Mouse (Mus musculus) spleen, adult 2 months (tissue): ENCODE measurements at regions not wholly inside any gene's neighbourhood (a gene's known extent, or its start where the extent isn't known, plus 50 kb on each side); places are given as distances from the start of the nearest gene placed in this dataset.

Experiments used
- DNase-seq, 2 experiments: peaks; one replicate each; pipeline versions ENCODE4 v3.0.0 to v3.0.0-alpha.2; 2012 to 2021; ENCODE audit warnings: low spot score in 2 of 2, low read depth in 1 of 2
- H3K27ac ChIP-seq: fragments of 200-500 bp; 2 replicates; pipeline ENCODE4 v1.5.1; 2012; ENCODE audit warnings: low read length, inconsistent platforms; ENCODE audit not compliant: insufficient read depth
- H3K27me3 ChIP-seq: fragments of 200-500 bp; 2 replicates; pipeline ENCODE4 v1.6.1; 2012; ENCODE audit warnings: mild to moderate bottlenecking, moderate library complexity, low read length, inconsistent platforms; ENCODE audit not compliant: control insufficient read depth, insufficient read depth
- H3K36me3 ChIP-seq: fragments of 200-500 bp; 2 replicates; pipeline ENCODE4 v1.6.1; 2012; ENCODE audit warnings: mild to moderate bottlenecking, low read length, inconsistent platforms; ENCODE audit not compliant: control insufficient read depth, insufficient read depth
- H3K4me1 ChIP-seq: fragments of 200-500 bp; 2 replicates; pipeline ENCODE4 v1.6.1; 2011; ENCODE audit warnings: inconsistent platforms; ENCODE audit not compliant: control insufficient read depth, insufficient read depth, insufficient read length
- H3K4me3 ChIP-seq: fragments of 200-500 bp; 2 replicates; pipeline ENCODE4 v1.5.1; 2011; ENCODE audit warnings: mild to moderate bottlenecking, inconsistent platforms; ENCODE audit not compliant: insufficient read depth, insufficient read length; ENCODE audit errors: extremely low read depth
- CTCF ChIP-seq: fragments of 200-500 bp; IDR thresholded peaks from 2 replicates; pipeline ENCODE4 v1.5.1; 2011; ENCODE audit warnings: mild to moderate bottlenecking, inconsistent platforms; ENCODE audit not compliant: insufficient read depth, insufficient read length, insufficient replicate concordance; ENCODE audit errors: extremely low read depth
- POLR2A ChIP-seq: fragments of 200-500 bp; IDR thresholded peaks from 2 replicates; pipeline ENCODE4 v1.6.1; 2011; ENCODE audit warnings: low read depth, low read length, inconsistent platforms
- WGBS: fragments of 180-500 bp; shearing (Covaris S2); methylation state at CpG from one replicate; pipeline ENCODE4 v1.1.7; 2018; 5-methylcytosine and 5-hydroxymethylcytosine counted together

DNA sequence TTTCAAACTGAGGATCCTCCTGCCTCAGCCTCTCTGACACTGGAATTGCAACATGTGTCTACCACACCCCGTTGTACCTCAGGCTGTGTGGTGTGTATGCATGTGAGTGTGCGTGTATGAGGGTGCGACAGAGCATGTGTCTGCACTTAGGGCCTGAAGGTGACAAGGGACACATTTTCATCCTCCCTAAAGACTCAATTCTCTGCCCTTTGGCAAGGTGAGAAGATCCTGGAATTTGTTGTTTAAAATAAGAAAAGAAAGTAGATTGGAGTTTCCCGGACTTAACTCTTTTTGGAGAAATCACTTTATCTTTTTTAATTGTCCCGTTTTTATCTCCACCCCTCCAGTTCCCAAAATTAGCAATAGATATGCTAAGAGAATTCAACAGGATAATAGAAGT lies 85.6 kb upstream of the Tbx3 start:
- Histone ChIP-seq H3K4me3 (no peak overlapping the region), H3K27ac (no peak overlapping the region), H3K27me3 (no peaks in the 10 kb centered on the region; the same call in 1 of the 2 replicates), H3K4me1 (no peaks in the 10 kb centered on the region), H3K36me3 (no peaks in the 10 kb centered on the region)
- WGBS = 93% methylated on average over 5 of the region's 5 CpGs
- TF ChIP-seq POLR2A (no peak), CTCF (no peak)
- no peak for DNase-seq

GRCm38 (mm10) chr5:119586391-119587058 lies 83.9 kb upstream of the Tbx3 start:
- H3K27ac ChIP-seq = no peak overlapping the region
- DNase-seq = no peak
- TF ChIP-seq POLR2A (no peak), CTCF (no peak)
- no peaks in the 10 kb centered on the region for H3K4me1 ChIP-seq
- WGBS = 86% methylated on average over 12 of the region's 12 CpGs
- no peaks in the 10 kb centered on the region; the same call in 1 of the 2 replicates for H3K27me3 ChIP-seq
- H3K4me3 ChIP-seq = no peak overlapping the region
- H3K36me3 ChIP-seq = no peaks in the 10 kb centered on the region

- H3K27me3 ChIP-seq = no peaks in the 10 kb centered on the region
- 90% methylated on average over 12 of the region's 12 CpGs for WGBS
These were observed 83.1 kb upstream of the Tbx3 start for GRCm38 (mm10) chr5:119587239-119587811.

DNA sequence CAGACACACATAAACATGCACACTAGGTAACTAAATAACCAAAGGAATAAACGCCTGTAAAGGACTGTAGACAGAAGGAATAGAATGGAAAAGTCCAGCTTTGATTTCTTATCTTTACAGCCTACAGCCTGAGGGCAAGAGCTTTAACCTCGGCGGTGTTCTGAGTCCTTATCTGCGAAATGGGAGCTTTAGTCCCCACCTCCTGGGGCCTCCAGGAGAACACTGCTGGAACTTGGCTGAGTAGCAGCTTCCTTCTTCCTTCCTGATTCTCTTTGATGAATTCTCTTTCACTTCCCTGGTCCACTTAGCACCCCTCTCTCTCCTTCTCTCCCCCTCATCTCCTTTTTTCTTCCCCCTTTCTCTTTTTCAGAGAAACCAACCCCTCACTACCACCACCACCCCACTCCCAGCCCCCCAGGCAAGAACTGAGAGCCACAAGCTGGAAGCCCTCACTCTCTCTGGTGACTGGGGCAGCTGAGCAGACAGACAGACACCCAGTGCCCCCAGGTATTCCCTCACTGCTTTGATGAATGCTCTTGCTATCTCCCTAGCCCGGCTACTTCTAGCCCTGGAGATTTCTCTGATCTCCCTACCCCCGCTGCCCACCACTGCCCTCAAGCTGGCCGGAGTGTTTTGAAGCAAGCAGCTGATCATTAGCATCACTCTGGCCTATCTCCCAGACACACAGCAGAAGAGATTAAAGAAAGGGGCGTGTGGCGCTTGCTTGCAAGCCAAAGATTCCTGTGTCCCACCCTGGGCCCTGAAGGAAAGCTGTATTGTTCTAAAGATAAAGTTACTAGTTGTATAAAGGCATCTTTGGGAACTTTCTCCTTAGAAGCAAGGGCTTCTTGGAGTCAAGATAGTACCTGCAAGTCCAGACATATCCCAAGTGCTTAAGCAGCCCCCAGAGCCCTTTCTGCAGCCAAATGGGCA lies 81.9 kb upstream of the Tbx3 start:
- no peak for DNase-seq
- H3K4me1 ChIP-seq = no peaks in the 10 kb centered on the region
- H3K27me3 ChIP-seq = no peaks in the 10 kb centered on the region
- no peak overlapping the region for H3K4me3 ChIP-seq
- TF ChIP-seq CTCF = no peak
- no peak for TF ChIP-seq POLR2A
- H3K27ac ChIP-seq = no peak overlapping the region
- H3K36me3 ChIP-seq = no peaks in the 10 kb centered on the region
- WGBS = 54% methylated on average over 9 of the region's 9 CpGs

More at GRCm38 (mm10) chr5:119587239-119587811, 83.1 kb upstream of the Tbx3 start:
- Histone ChIP-seq H3K36me3 (no peaks in the 10 kb centered on the region), H3K4me3 (no peak overlapping the region), H3K4me1 (no peaks in the 10 kb centered on the region), H3K27ac (no peak overlapping the region)
- no peak for DNase-seq
- no peak for TF ChIP-seq POLR2A
- no peak for TF ChIP-seq CTCF

DNA sequence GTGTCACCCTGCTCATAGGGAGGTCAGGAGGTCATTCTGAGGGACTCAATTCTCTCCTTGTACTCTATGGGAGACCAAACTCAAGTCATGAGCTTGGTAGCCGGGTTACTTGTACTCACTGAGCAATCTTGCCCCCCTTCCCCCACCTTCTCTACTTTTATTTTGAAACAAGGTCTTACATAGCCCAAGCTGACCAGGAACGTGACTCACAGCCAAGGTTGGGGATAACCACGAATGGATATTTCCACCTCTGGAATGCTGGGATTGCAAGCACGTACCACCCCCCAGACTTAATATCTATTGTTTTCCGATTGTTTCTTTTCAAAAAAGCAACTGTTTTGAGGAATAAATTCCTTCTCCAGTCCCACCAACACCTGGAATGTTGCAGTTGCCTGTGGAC lies 79.2 kb upstream of the Tbx3 start:
- 81% methylated on average over 5 of the region's 5 CpGs for WGBS
- DNase-seq = no peak
- Histone ChIP-seq H3K36me3 (no peaks in the 10 kb centered on the region), H3K4me1 (no peaks in the 10 kb centered on the region), H3K4me3 (no peak overlapping the region), H3K27ac (no peak overlapping the region), H3K27me3 (no peaks in the 10 kb centered on the region)
- TF ChIP-seq POLR2A (no peak), CTCF (no peak)

- Histone ChIP-seq H3K27me3 (no peaks in the 10 kb centered on the region), H3K27ac (no peak overlapping the region), H3K36me3 (no peaks in the 10 kb centered on the region), H3K4me1 (no peaks in the 10 kb centered on the region), H3K4me3 (no peak overlapping the region)
- 88% methylated on average over 10 of the region's 10 CpGs for WGBS
- TF ChIP-seq CTCF (no peak), POLR2A (no peak)
- no peak for DNase-seq
These were observed 77.6 kb upstream of the Tbx3 start for GRCm38 (mm10) chr5:119592891-119593290.
